Mouse (Mus musculus): ENCODE measurements around the gene Snx29. TPM values are rescaled to one million over a fixed set of nuclear protein-coding genes. Genes with fewer than 3 reads are reported as not detected.
A peak's percentile ranks its signal among the peaks of the same experiment; 100 is the strongest.

Gene Snx29
- polyA plus RNA-seq, 1 experiment from 2014 or later: 14.3 TPM

GRCm38 (mm10) chr16:11303741-11304140, 19.0 kb upstream of the Snx29 start:
- no peak overlapping the region for H3K27ac ChIP-seq
- H3K4me2 ChIP-seq (replicated peaks): no peak overlapping the region
- no peak overlapping the region for H3K4me3 ChIP-seq (replicated peaks; ENCODE audit: low read length)
- H3K27me3 ChIP-seq (ENCODE audit: control insufficient read depth, insufficient read depth, low read length): no peaks in the 10 kb centered on the region
- H3K9ac ChIP-seq: no peak overlapping the region
- H3K4me1 ChIP-seq (replicated peaks; ENCODE audit: control insufficient read depth, insufficient read depth, low read length): no peaks in the 10 kb centered on the region
- no peak for DNase-seq (ENCODE audit: low spot score)
- H3K36me3 ChIP-seq (replicated peaks; ENCODE audit: control insufficient read depth, insufficient read depth): no peaks in the 10 kb centered on the region
- H3K9me3 ChIP-seq (ENCODE audit: control insufficient read depth, low read length): no peaks in the 10 kb centered on the region
- ATAC-seq (ENCODE audit: low FRiP score): no peak

GRCm38 (mm10) chr16:11305531-11305930, 17.2 kb upstream of the Snx29 start:
- no peak for ATAC-seq (ENCODE audit: low FRiP score)
- no peak overlapping the region for H3K9ac ChIP-seq
- no peaks in the 10 kb centered on the region for H3K4me1 ChIP-seq (replicated peaks; ENCODE audit: control insufficient read depth, insufficient read depth, low read length)
- no peaks in the 10 kb centered on the region for H3K36me3 ChIP-seq (replicated peaks; ENCODE audit: control insufficient read depth, insufficient read depth)
- 88% methylated on average over 2 of the region's 2 CpGs for WGBS
- no peak for DNase-seq (ENCODE audit: low spot score)
- H3K4me3 ChIP-seq (replicated peaks; ENCODE audit: low read length): no peak overlapping the region
- no peak overlapping the region for H3K4me2 ChIP-seq (replicated peaks)
- no peaks in the 10 kb centered on the region for H3K27me3 ChIP-seq (ENCODE audit: control insufficient read depth, insufficient read depth, low read length)
- no peaks in the 10 kb centered on the region for H3K9me3 ChIP-seq (ENCODE audit: control insufficient read depth, low read length)
- no peak overlapping the region for H3K27ac ChIP-seq

GRCm38 (mm10) chr16:11313512-11313911, 9.2 kb upstream of the Snx29 start, which contains the start of gene Tnfrsf17:
TSS of gene Tnfrsf17 (plus strand) at chr16:11313812.
- no peak within 1 kb of the TSS for H3K4me2 ChIP-seq (replicated peaks)
- H3K4me1 ChIP-seq (replicated peaks; ENCODE audit: control insufficient read depth, insufficient read depth, low read length): no peaks in the 10 kb centered on the region
- H3K36me3 ChIP-seq (replicated peaks; ENCODE audit: control insufficient read depth, insufficient read depth): no peaks in the 10 kb centered on the region
- no peak within 1 kb of the TSS for H3K27ac ChIP-seq
- H3K9ac ChIP-seq: no peak within 1 kb of the TSS
- H3K9me3 ChIP-seq (ENCODE audit: control insufficient read depth, low read length): no peaks in the 10 kb centered on the region
- no peak for ATAC-seq (ENCODE audit: low FRiP score)
- no peak within 1 kb of the TSS for H3K4me3 ChIP-seq (replicated peaks; ENCODE audit: low read length)
- H3K27me3 ChIP-seq (ENCODE audit: control insufficient read depth, insufficient read depth, low read length): no peaks in the 10 kb centered on the region
- WGBS: 76% methylated on average over 7 of the region's 7 CpGs
- DNase-seq (ENCODE audit: low spot score): no peak

- 91% methylated on average over 5 of the region's 5 CpGs for WGBS
- Histone ChIP-seq H3K4me3 (replicated peaks; ENCODE audit: low read length) (no peak overlapping the region), H3K4me2 (replicated peaks) (no peak overlapping the region), H3K4me1 (replicated peaks; ENCODE audit: control insufficient read depth, insufficient read depth, low read length) (no peaks in the 10 kb centered on the region), H3K9me3 (ENCODE audit: control insufficient read depth, low read length) (no peaks in the 10 kb centered on the region), H3K27me3 (ENCODE audit: control insufficient read depth, insufficient read depth, low read length) (no peaks in the 10 kb centered on the region), H3K36me3 (replicated peaks; ENCODE audit: control insufficient read depth, insufficient read depth) (no peaks in the 10 kb centered on the region), H3K9ac (no peak overlapping the region), H3K27ac (no peak overlapping the region)
- no peak for DNase-seq (ENCODE audit: low spot score)
- ATAC-seq (ENCODE audit: low FRiP score): no peak
Measured at GRCm38 (mm10) chr16:11315786-11316320, 6.9 kb upstream of the Snx29 start.

- Histone ChIP-seq H3K27ac (no peak overlapping the region), H3K27me3 (ENCODE audit: control insufficient read depth, insufficient read depth, low read length) (no peaks in the 10 kb centered on the region), H3K4me1 (replicated peaks; ENCODE audit: control insufficient read depth, insufficient read depth, low read length) (no peaks in the 10 kb centered on the region), H3K4me2 (replicated peaks) (no peak overlapping the region), H3K36me3 (replicated peaks; ENCODE audit: control insufficient read depth, insufficient read depth) (no peaks in the 10 kb centered on the region), H3K4me3 (replicated peaks; ENCODE audit: low read length) (no peak overlapping the region), H3K9me3 (ENCODE audit: control insufficient read depth, low read length) (no peaks in the 10 kb centered on the region), H3K9ac (no peak overlapping the region)
- ATAC-seq (ENCODE audit: low FRiP score) (no peak), DNase-seq (ENCODE audit: low spot score) (no peak)
- WGBS: 76% methylated on average over 5 of the region's 5 CpGs
Measured at GRCm38 (mm10) chr16:11316748-11317147, 6.0 kb upstream of the Snx29 start.

- Histone ChIP-seq H3K27me3 (ENCODE audit: control insufficient read depth, insufficient read depth, low read length) (no peaks in the 10 kb centered on the region), H3K4me1 (replicated peaks; ENCODE audit: control insufficient read depth, insufficient read depth, low read length) (0 out of 2 replicates have a peak, but pooled peaks cover 4% of the 10 kb centered on the region), H3K36me3 (replicated peaks; ENCODE audit: control insufficient read depth, insufficient read depth) (no peaks in the 10 kb centered on the region), H3K27ac (no peak overlapping the region), H3K4me3 (replicated peaks; ENCODE audit: low read length) (no peak overlapping the region), H3K9me3 (ENCODE audit: control insufficient read depth, low read length) (no peaks in the 10 kb centered on the region), H3K9ac (no peak overlapping the region), H3K4me2 (replicated peaks) (no peak overlapping the region)
- WGBS: 77% methylated on average over 6 of the region's 6 CpGs
- ATAC-seq (ENCODE audit: low FRiP score) (no peak), DNase-seq (ENCODE audit: low spot score) (no peak)
Measured at GRCm38 (mm10) chr16:11317324-11317723, 5.4 kb upstream of the Snx29 start.

GRCm38 (mm10) chr16:11323324-11324051, 780 bp downstream of the Snx29 start:
- H3K4me3 ChIP-seq (replicated peaks; ENCODE audit: low read length): peak overlapping the region; percentile 81
- peak; percentile 37 for DNase-seq (ENCODE audit: low spot score)
- H3K27ac ChIP-seq: peak overlapping the region; percentile 86
- H3K9ac ChIP-seq: peak overlapping the region; percentile 82
- ATAC-seq (ENCODE audit: low FRiP score): peak; percentile 31; the same call in 1 of the 2 replicates
- no peaks in the 10 kb centered on the region for H3K36me3 ChIP-seq (replicated peaks; ENCODE audit: control insufficient read depth, insufficient read depth)
- peak overlapping the region; percentile 76 for H3K4me2 ChIP-seq (replicated peaks)
- H3K4me1 ChIP-seq (replicated peaks; ENCODE audit: control insufficient read depth, insufficient read depth, low read length): peaks cover 11% of the 10 kb centered on the region
- H3K27me3 ChIP-seq (ENCODE audit: control insufficient read depth, insufficient read depth, low read length): no peaks in the 10 kb centered on the region
- 8% methylated on average over 17 of the region's 17 CpGs for WGBS
- H3K9me3 ChIP-seq (ENCODE audit: control insufficient read depth, low read length): no peaks in the 10 kb centered on the region

GRCm38 (mm10) chr16:11330081-11330800, 7.5 kb downstream of the Snx29 start:
- no peak overlapping the region for H3K9ac ChIP-seq
- H3K4me3 ChIP-seq (replicated peaks; ENCODE audit: low read length): no peak overlapping the region
- WGBS: 86% methylated on average over 3 of the region's 3 CpGs
- no peaks in the 10 kb centered on the region for H3K9me3 ChIP-seq (ENCODE audit: control insufficient read depth, low read length)
- no peaks in the 10 kb centered on the region for H3K27me3 ChIP-seq (ENCODE audit: control insufficient read depth, insufficient read depth, low read length)
- DNase-seq (ENCODE audit: low spot score) (no peak), ATAC-seq (ENCODE audit: low FRiP score) (no peak)
- no peak overlapping the region for H3K27ac ChIP-seq
- no peaks in the 10 kb centered on the region for H3K36me3 ChIP-seq (replicated peaks; ENCODE audit: control insufficient read depth, insufficient read depth)
- no peak overlapping the region for H3K4me2 ChIP-seq (replicated peaks)
- H3K4me1 ChIP-seq (replicated peaks; ENCODE audit: control insufficient read depth, insufficient read depth, low read length): no peaks in the 10 kb centered on the region

GRCm38 (mm10) chr16:11331030-11331429, 8.3 kb downstream of the Snx29 start:
- H3K27me3 ChIP-seq (ENCODE audit: control insufficient read depth, insufficient read depth, low read length): no peaks in the 10 kb centered on the region
- H3K4me2 ChIP-seq (replicated peaks): no peak overlapping the region
- no peak overlapping the region for H3K4me3 ChIP-seq (replicated peaks; ENCODE audit: low read length)
- no peak overlapping the region for H3K27ac ChIP-seq
- no peak overlapping the region for H3K9ac ChIP-seq
- 88% methylated on average over 1 of the region's 1 CpGs for WGBS
- ATAC-seq (ENCODE audit: low FRiP score) (no peak), DNase-seq (ENCODE audit: low spot score) (no peak)
- H3K36me3 ChIP-seq (replicated peaks; ENCODE audit: control insufficient read depth, insufficient read depth): no peaks in the 10 kb centered on the region
- no peaks in the 10 kb centered on the region for H3K4me1 ChIP-seq (replicated peaks; ENCODE audit: control insufficient read depth, insufficient read depth, low read length)
- no peaks in the 10 kb centered on the region for H3K9me3 ChIP-seq (ENCODE audit: control insufficient read depth, low read length)
